Mouse (Mus musculus) effector memory CD4-positive, alpha-beta T cell, adult 7 months (primary cell): Measurements from ENCODE around the gene Pot1a. TPM values are rescaled to one million over a fixed set of nuclear protein-coding genes. Genes with fewer than 3 reads are reported as not detected.

ENCODE experiments used
- polyA plus RNA-seq: library from polyadenylated mRNA; unstranded; fragments of 100-300 nt; shearing (Covaris generic); gene quantifications from one replicate; pipeline ENCODE4 v1.2.1, GENCODE M21; 2017

The Pot1a gene
- 34.4 TPM for polyA plus RNA-seq

GRCm38 (mm10) chr6:25808806-25809495 is at the start of gene Pot1a:
TSS of gene Pot1a (minus strand) at chr6:25809246.

Other genes with a start within 250 kb of the Pot1a start
- not detected for gene Gpr37, start 118.5 kb downstream of the Pot1a start, polyA plus RNA-seq